Mouse (Mus musculus): ENCODE data around the gene Hnrnpl.

Gene Hnrnpl

GRCm38 (mm10) chr7:28808221-28808941, at the start of gene Hnrnpl:
Gene Hnrnpl (plus strand): TSS chr7:28808541.
- no peak for DNase-seq (ENCODE audit: low read depth, low spot score)

- no peak for DNase-seq (ENCODE audit: low read depth, low spot score)
These were observed 49.7 kb upstream of the Hnrnpl start for GRCm38 (mm10) chr7:28758623-28759022.

DNA sequence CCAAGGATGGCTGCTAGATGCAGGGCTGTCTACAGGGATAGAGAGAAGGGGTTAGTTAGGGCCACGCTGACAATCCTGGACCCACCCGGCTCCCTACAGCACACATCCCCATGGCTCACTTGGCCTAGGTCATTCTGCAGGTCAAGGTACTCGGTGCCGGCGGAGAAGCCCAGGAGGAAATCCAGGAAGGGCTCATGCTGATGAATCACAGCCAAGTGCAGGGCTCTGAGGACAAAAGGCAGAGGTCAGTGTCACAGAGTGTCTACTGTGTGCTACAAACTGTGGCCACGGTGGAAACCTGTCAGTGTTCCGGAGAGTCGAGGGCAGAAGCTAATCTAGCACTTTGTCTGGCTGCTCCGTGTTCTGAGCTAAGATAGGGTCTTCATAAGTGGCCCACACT, 46.4 kb upstream of the Hnrnpl start:
- DNase-seq (ENCODE audit: low read depth, low spot score), result no peak

DNA sequence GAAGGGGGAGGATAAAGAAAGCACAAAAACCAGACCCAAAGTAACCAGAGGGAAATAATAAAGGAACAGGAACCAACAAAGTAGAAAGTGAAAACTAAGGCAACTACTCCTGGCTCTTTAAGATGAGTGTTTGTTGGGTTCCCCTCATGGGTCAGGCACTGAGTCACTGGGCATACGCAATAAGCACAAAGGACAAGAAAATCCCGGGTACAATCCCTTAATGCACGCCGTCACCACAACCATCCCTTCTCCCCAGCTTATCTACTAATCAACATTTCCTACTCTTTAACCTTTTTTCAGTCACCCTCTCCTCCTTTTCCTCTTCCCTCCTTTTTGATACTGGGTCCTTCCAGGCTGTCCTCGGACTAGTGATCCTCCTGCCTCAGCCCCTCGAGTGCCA, 43.1 kb upstream of the Hnrnpl start:
- DNase-seq (ENCODE audit: low read depth, low spot score), result no peak

DNA sequence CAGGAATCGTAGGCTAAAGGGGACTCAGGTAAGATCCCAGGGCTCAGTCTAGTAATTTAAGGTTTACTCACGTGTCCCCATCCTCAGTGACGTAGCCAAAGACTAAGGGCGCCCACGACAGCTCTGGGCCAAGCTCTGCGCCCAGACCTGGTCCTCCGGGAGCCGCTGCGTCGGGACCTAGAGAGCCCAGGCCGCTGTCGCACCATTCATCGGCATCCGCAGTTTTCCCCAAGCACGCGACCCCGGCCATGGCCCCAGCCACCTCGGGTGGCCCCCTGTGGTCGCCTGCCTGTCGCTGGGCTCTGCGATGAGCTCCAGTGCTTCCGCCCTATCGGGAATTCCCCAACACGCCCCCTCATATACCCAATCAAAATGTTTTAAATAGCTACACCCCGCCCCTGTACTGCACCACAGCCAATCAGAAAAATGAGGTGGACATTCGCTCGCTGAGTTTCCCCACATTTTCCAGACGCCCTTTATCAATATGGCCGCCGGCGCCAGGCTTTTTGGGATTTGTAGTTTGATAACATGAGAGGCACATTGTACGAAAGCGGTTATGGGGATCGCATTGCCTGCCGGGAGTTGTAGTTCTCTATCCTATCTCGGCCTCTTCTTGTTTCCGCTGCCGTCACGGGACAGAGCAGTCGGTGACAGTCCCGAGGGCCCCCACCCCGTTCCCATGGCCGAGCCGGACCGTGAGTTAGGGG, 42.0 kb upstream of the Hnrnpl start, which contains the start of gene Sirt2:
Sirt2 (plus strand) TSS at position 563 of the 707 bp plus-strand sequence.
- DNase-seq (ENCODE audit: low read depth, low spot score), result peak; percentile 99

- no peak for DNase-seq (ENCODE audit: low read depth, low spot score)
These were observed 41.4 kb upstream of the Hnrnpl start for GRCm38 (mm10) chr7:28766910-28767309.

DNA sequence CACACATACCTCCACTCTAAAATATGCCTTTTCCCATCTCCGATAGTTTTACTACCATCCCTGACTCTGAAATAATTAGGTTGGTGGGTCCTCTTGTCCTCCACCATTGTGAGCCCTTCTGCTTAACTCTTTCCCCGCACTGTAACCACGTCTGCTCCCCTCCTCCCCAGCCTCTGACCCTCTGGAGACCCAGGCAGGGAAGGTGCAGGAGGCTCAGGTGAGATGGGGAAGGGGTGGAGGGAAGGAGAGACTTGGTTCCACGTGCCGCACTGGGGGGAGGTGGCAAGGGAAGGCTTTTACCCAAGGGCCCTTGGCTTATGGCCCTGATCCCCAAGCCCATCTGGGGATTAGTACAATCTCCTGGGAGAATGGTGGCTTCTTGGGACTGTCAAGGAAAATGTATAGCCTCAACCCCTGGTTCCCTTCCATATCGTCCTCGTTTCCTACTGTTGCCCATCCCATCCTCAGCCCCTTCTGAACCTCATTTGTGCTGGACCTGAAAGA, 40.8 kb upstream of the Hnrnpl start, which contains the start of gene Nfkbib:
Nfkbib (minus strand) TSS at position 51 of the 504 bp plus-strand sequence.
- DNase-seq (ENCODE audit: low read depth, low spot score), result no peak

GRCm38 (mm10) chr7:28769414-28769958, 38.9 kb upstream of the Hnrnpl start:
- no peak for DNase-seq (ENCODE audit: low read depth, low spot score)

DNA sequence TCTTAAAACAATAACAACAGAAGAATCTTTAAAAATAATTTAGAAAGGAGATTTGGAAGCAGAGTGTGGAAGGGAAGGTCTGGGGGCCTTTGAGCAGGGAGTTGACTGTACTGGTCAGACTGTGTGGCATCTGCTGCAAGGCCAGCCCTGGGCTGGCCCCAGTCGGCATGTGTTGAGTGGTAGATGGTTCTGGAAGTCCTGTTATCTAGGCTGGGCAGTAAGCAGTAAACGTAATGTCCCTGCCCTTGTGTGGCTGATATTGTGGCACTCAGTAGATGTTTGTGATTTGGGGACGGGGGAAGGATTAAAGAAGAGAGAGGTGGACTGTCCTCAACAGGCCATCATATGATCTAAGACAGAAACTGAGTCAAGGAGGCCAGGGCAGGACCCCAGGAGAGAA, 38.0 kb upstream of the Hnrnpl start:
- DNase-seq (ENCODE audit: low read depth, low spot score), result no peak

GRCm38 (mm10) chr7:28771867-28772266, 36.5 kb upstream of the Hnrnpl start:
- no peak for DNase-seq (ENCODE audit: low read depth, low spot score)

DNA sequence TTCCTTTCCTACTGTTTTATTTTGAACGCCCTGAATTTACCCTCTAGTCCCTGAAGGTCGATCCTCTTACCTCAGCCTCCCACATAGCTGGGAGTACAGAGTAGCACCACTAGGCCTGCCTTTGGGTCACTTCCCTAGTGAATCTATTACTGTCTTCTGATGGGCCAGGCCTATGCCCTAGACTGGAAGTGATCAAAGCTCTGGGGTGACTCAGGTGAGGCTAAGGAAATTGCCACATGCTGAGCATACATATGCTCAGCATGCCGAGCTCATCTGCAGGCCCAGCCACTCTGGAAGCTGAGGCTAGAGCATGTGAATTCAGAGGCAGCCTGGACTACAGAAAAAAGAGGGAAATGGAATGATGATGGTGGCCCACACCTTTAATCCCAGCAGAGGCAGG, 35.2 kb upstream of the Hnrnpl start:
- no peak for DNase-seq (ENCODE audit: low read depth, low spot score)

DNA sequence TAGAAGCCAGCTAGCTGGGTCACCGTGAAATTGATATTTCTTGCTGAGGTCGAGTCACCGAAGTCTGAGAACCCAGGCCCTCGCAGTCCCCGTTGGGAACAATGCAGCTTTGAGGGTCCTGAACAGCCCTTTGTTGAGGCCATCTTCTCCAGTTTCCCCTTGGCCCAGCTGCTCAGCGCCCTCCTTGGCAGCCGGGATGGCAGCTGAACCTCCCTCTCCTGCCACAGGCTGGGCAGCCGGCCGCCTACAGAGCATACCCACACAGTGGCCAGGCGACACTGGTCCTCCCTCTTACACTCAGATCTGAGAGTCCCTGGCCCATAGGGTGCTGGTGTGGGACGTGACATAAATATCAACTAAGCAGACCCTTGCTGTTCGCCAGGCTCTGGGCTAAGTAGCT, 34.2 kb upstream of the Hnrnpl start:
- no peak for DNase-seq (ENCODE audit: low read depth, low spot score)

DNA sequence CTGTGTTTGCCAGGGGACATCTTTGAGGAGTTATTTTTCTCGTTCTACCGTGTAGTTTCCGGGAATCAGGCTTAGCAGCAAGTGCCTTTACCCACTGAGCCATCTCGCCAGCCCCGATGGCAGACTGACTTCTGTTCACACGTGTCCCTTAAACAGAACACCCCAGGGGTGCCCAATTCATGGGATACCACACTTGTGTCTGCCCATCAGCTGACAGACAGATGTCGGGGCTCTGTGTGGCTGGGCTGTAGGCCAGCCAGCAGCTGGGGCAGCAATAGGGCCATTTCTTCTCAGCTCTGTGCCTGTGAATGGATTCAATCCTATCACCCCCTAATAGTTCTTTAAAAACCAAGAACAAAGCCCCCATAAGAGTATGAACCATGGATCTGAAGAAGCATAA, 33.2 kb upstream of the Hnrnpl start:
- DNase-seq (ENCODE audit: low read depth, low spot score), result no peak

DNA sequence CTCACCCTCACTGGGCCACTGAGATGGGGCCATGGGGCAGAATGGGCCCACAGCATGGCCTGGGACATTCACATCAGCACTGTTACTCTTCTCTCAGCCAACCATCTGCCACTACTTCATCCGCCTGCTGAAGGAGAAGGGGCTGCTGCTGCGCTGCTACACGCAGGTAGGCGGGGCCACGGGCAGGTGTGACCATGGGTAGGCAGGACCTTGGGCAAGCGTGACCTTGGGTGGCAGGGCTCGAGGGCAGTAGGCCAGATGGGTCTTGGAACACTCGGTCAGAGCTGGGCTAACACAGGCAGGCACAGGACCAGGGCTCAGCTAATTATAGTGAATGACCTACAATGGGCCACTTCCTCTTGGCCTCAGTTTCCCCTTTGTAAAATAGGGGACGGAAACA, 29.5 kb upstream of the Hnrnpl start:
- no peak for DNase-seq (ENCODE audit: low read depth, low spot score)

- DNase-seq (ENCODE audit: low read depth, low spot score), result peak; percentile 86
These were observed 28.2 kb upstream of the Hnrnpl start for GRCm38 (mm10) chr7:28780067-28780658.

DNA sequence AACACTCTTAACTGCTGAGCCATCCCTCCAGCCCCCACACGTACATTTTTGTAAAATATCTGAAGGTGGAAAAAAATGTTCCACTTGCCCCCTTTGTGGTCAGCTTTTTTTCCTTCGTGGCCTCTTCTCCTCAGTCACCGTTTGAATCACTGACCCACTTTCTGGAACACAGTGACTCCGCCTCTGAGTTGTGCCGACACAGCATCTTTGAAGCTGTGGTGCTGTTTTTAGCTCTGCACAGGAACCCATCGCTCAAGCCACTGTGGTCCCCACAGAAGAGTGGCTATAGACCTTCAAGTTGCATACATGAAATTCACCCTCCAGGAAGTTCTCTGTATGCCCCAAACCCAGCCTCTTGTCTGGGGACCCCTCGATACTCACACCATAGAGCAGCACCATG, 27.5 kb upstream of the Hnrnpl start:
- DNase-seq (ENCODE audit: low read depth, low spot score), result no peak

GRCm38 (mm10) chr7:28781261-28781663, 27.1 kb upstream of the Hnrnpl start:
- DNase-seq (ENCODE audit: low read depth, low spot score), result no peak

DNA sequence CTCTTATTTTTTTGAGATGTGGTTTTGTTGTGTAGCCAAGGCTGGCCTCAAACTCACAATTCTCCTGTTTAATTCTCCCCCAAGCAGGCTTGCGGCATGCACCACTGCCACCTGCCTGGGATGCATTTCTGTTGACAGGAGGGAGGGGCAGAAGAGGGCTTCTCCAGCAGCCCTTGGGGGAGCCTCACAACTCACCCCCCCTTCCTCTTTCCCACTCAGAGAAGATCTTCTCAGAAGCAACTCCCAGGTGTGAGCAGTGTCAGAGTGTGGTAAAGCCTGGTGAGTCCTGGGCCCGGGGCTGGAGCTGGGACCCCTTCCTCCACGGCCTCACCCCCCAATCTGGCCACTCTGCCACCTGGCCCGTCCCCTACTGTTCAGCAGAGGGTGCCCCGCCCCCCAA, 23.2 kb upstream of the Hnrnpl start:
- no peak for DNase-seq (ENCODE audit: low read depth, low spot score)

DNA sequence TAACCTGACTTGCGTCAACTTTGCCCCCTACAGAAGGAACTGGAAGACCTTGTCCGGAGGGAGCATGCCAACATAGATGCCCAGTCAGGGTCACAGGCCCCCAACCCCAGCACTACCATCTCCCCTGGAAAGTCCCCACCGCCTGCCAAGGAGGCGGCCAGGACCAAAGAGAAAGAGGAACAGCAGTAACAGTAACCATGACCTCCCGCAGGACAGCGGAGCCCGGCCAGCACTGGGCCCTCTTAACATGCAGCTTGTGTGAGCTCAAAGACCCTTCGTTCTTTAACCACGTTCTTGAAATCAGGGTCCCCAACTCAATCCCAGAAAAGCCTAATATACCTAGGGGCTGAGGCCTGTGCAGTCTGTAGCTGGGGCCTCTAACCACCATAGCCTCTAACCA, 20.5 kb upstream of the Hnrnpl start:
- DNase-seq (ENCODE audit: low read depth, low spot score), result no peak

GRCm38 (mm10) chr7:28788307-28789195, 19.8 kb upstream of the Hnrnpl start, which contains the start of gene Rinl:
Gene Rinl (plus strand): TSS chr7:28788969.
- no peak for DNase-seq (ENCODE audit: low read depth, low spot score)

DNA sequence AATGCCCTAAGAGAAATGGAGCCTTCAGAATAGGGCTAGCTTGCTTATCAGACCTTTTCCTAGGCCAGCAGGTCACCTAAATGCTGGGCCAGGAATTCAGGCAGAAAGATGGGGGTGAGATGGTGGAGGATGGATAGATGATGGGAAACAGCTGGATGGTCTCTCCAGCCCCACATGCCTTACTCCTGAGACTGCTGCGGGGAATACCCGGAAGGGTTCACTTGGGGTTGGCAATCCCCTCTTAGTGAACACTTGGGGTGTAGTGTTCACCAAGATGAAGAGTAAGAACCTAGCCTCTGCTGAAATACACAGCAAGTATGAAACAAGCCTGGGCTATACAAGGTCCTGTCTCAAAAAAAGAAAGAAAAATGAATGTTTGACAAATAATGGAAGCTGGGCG, 19.1 kb upstream of the Hnrnpl start:
- no peak for DNase-seq (ENCODE audit: low read depth, low spot score)
